Mouse (Mus musculus): ENCODE measurements at regions not wholly inside any gene's neighbourhood (a gene's known extent, or its start where the extent isn't known, plus 50 kb on each side); places are given as distances from the start of the nearest gene placed in this dataset.
"Not testable (repeated sequence)": the region's sequence is repeated elsewhere in the genome, so short reads cannot be mapped to it uniquely, and the experiment has no call there.

DNA sequence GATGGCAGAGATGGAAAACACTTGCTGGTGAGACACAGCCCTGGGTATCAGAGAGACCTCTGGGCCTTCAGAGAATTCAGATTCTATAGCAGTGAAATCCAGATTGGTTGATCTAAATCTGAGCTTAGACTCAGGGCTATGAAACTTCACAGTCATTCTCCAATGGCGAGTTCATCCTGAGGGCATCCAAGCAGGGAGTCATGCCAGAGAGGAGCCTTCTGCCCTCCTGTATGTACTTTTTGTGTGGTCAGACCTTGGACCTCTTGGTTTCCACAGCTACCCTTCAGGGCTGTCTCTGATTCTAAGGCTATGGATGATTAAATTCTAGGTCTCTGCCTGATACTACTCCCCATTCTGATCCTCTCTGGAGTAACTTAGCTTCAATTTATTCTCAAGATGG lies 122.0 kb upstream of the Mettl15 start:
- Histone ChIP-seq H3K36me3 (no peaks in the 10 kb centered on the region), H3K4me1 (no peaks in the 10 kb centered on the region), H3K27ac (no peak overlapping the region), H3K4me2 (no peak overlapping the region), H3K27me3 (no peaks in the 10 kb centered on the region), H3K9ac (no peak overlapping the region), H3K4me3 (no peak overlapping the region), H3K9me3 (no peaks in the 10 kb centered on the region)
- ATAC-seq (ENCODE audit: insufficient number of reproducible peaks, insufficient read depth, low FRiP score, low TSS enrichment, low read depth) = no peak
- WGBS = 80% methylated on average over 1 of the region's 1 CpGs

DNA sequence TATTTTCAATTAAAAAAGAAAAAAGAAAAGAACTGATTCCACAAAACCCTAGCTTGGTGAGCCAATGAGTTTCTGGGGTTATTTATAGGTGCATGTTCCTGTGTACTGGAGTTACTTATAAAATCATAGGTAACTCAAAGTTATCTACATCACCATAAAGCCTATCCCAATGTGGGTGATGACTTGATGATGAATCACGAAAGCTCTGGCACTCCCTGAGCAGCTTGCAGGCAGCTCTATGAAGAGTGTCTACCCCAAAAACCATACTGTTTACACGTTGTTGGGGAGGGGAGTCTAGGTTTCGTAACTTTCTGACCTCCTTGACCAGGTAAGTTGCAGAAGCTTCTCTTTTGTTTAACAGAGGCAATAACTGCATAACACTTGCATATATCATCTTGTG lies 123.7 kb upstream of the Mettl15 start:
- ATAC-seq (ENCODE audit: insufficient number of reproducible peaks, insufficient read depth, low FRiP score, low TSS enrichment, low read depth) = no peak
- H3K4me1 ChIP-seq = no peaks in the 10 kb centered on the region
- no peaks in the 10 kb centered on the region for H3K27me3 ChIP-seq
- H3K4me2 ChIP-seq = no peak overlapping the region
- no peaks in the 10 kb centered on the region for H3K36me3 ChIP-seq
- 76% methylated on average over 3 of the region's 3 CpGs for WGBS
- H3K27ac ChIP-seq = no peak overlapping the region
- no peaks in the 10 kb centered on the region for H3K9me3 ChIP-seq
- no peak overlapping the region for H3K9ac ChIP-seq
- H3K4me3 ChIP-seq = no peak overlapping the region

DNA sequence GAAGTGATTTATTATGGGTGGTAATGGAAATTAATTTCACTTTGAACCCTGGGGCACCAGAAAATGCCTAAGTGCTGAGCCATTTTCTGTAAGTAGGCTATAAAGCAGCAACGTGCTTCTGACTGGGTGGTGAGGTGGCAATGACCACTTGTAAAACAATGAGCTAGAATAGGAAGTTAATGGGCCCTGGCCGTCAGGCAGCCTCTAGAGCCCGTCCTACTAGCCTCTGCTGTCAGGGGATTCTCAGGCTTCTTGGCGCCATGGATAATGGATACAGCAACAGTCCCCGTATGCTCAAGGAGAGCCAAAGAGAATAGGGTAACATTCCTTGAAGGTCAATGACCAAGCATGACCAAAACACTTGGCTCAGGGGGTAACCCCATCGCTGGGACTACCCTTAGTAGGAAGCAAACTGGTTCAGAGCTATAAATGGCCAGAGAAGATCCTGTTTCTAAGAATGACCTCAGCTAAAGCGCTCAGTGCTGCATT lies 126.1 kb upstream of the Mettl15 start:
- ATAC-seq (ENCODE audit: insufficient number of reproducible peaks, insufficient read depth, low FRiP score, low TSS enrichment, low read depth) = no peak
- Histone ChIP-seq H3K4me3 (no peak overlapping the region), H3K9ac (no peak overlapping the region), H3K4me2 (no peak overlapping the region), H3K27me3 (no peaks in the 10 kb centered on the region), H3K36me3 (no peaks in the 10 kb centered on the region), H3K27ac (no peak overlapping the region), H3K9me3 (no peaks in the 10 kb centered on the region), H3K4me1 (no peaks in the 10 kb centered on the region)
- 76% methylated on average over 7 of the region's 7 CpGs for WGBS

DNA sequence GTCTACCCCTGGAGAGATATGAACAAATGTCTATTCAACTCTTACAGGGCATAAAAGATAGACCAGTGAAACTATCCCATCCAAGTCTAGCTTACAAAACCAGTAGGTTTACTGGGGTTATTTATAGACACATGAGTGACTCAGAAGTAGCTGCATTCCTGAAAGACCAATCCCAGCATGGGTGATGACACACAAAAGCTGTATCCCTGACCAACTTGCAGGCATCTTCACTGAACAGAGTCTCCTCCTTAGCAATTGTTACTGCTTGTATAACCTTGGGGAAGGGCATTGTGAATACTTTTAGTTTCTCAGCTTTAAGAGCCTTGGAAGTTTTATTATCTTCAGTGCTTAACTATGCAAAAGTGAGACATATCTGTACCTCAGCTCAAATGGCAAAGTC lies 139.6 kb upstream of the Mettl15 start:
- H3K27ac ChIP-seq = no peak overlapping the region
- no peaks in the 10 kb centered on the region for H3K9me3 ChIP-seq
- no peak overlapping the region for H3K9ac ChIP-seq
- ATAC-seq (ENCODE audit: insufficient number of reproducible peaks, insufficient read depth, low FRiP score, low TSS enrichment, low read depth) = no peak
- H3K4me3 ChIP-seq = no peak overlapping the region
- H3K36me3 ChIP-seq = no peaks in the 10 kb centered on the region
- H3K4me1 ChIP-seq = no peaks in the 10 kb centered on the region
- no peaks in the 10 kb centered on the region for H3K27me3 ChIP-seq
- H3K4me2 ChIP-seq = no peak overlapping the region

DNA sequence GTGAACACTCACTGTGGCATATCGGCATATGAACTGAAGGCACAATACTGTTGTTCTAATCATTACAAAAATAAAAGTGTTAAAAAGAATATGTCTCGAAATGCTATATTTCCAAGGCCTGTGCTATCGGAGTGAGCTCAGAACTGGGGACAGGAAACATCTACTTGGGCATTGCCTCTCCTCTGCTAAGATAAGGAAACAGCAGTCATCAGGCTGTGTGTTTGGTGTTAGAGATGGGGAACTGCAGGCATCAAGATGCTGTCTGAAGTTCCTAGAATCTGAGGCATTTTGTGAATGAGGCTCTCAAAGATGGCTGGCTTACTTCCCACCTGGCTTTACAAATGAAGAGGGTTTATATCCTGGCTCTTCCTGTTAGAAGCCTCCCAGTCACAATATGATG lies 150.6 kb upstream of the Mettl15 start:
- Histone ChIP-seq H3K4me1 (no peaks in the 10 kb centered on the region), H3K9me3 (no peaks in the 10 kb centered on the region), H3K27ac (no peak overlapping the region), H3K4me2 (no peak overlapping the region), H3K4me3 (no peak overlapping the region), H3K9ac (no peak overlapping the region), H3K36me3 (no peaks in the 10 kb centered on the region), H3K27me3 (no peaks in the 10 kb centered on the region)
- no peak for ATAC-seq (ENCODE audit: insufficient number of reproducible peaks, insufficient read depth, low FRiP score, low TSS enrichment, low read depth)
- WGBS = 91% methylated on average over 3 of the region's 3 CpGs

DNA sequence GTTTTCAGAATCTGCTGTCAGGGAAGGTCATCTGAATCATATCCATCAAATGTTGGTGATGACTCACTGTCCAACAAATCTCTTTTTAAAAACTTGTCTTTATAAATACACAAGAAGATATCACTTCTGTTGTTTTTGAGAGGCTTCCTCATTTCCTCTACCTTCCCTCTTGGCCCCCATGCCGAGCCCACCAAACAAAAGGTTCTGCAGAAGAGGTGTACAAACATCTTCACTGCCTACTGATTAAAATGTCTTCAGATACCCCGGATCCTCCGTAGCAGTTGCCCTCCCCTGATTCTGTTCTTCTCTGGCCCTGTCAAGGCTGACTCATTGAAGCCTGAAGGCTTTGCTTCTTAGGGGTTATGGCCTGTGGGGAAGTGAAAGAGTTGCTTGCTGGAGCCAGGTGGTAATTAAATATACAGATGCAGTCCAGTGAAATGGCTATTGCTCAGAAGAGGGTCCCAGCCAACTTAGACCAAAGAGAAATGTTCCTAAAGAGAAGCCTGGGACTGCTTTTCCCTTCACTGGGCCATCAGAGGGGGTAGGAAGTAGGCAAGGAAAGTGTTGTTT lies 162.1 kb upstream of the Mettl15 start:
- H3K9me3 ChIP-seq = no peaks in the 10 kb centered on the region
- no peak for ATAC-seq (ENCODE audit: insufficient number of reproducible peaks, insufficient read depth, low FRiP score, low TSS enrichment, low read depth)
- WGBS = 66% methylated on average over 3 of the region's 3 CpGs

DNA sequence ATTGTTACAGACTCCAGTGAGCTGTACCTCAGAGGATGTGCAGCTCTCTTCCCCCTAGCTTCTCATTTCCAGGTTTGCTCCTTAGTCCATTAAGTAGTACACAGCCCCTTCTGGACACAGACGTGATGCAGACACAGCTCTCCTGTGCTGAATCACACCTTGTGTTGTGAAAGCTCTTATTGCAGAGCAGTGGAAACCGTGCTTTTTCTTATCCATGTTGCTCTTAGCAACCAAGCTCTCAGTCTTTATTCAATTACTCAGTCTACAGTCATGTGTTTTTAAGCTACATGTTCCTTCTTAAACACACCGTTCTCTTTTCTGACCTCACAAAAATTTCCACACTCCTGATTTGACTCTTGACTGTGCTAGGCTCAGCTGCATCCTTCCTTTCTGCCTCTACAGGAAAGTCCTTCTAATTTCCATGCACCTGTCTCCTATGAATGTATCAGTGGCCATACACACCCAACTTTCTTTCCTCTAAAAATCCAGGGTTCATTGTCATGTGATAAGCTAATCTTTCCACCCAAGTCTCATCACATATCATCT lies 163.0 kb upstream of the Mettl15 start:
- no peak for ATAC-seq (ENCODE audit: insufficient number of reproducible peaks, insufficient read depth, low FRiP score, low TSS enrichment, low read depth)
- Histone ChIP-seq H3K9ac (no peak overlapping the region), H3K9me3 (no peaks in the 10 kb centered on the region), H3K27me3 (no peaks in the 10 kb centered on the region), H3K4me2 (no peak overlapping the region), H3K4me1 (no peaks in the 10 kb centered on the region), H3K36me3 (no peaks in the 10 kb centered on the region), H3K27ac (no peak overlapping the region), H3K4me3 (no peak overlapping the region)
- WGBS = 62% methylated on average over 3 of the region's 3 CpGs

More for the DNA sequence above, 162.1 kb upstream of the Mettl15 start:
- no peaks in the 10 kb centered on the region for H3K27me3 ChIP-seq
- H3K9ac ChIP-seq = no peak overlapping the region
- H3K36me3 ChIP-seq = no peaks in the 10 kb centered on the region
- no peak overlapping the region for H3K27ac ChIP-seq
- H3K4me1 ChIP-seq = no peaks in the 10 kb centered on the region
- no peak overlapping the region for H3K4me2 ChIP-seq
- H3K4me3 ChIP-seq = no peak overlapping the region

DNA sequence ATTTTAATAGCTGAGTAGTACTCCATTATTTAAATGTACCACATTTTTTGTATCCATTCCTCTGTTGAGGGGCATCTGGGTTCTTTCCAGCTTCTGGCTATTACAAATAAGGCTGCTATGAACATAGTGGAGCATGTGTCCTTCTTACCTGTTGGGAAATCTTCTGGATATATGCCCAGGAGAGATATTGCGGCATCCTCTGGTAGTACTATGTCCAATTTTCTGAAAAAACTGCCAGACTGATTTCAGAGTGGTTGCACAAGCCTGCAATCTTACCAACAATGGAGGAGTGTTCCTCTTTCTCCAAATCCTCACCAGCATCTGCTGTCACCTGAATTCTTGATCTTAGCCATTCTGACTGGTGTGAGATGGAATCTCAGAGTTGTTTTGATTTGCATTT lies 181.7 kb upstream of the Mettl15 start:
- ATAC-seq (ENCODE audit: insufficient number of reproducible peaks, insufficient read depth, low FRiP score, low TSS enrichment, low read depth); H3K27ac ChIP-seq; H3K4me1 ChIP-seq; H3K9me3 ChIP-seq; H3K9ac ChIP-seq; H3K4me2 ChIP-seq; H3K27me3 ChIP-seq; H3K4me3 ChIP-seq; H3K36me3 ChIP-seq: not testable (repeated sequence)
- WGBS = 93% methylated on average over 1 of the region's 1 CpGs

DNA sequence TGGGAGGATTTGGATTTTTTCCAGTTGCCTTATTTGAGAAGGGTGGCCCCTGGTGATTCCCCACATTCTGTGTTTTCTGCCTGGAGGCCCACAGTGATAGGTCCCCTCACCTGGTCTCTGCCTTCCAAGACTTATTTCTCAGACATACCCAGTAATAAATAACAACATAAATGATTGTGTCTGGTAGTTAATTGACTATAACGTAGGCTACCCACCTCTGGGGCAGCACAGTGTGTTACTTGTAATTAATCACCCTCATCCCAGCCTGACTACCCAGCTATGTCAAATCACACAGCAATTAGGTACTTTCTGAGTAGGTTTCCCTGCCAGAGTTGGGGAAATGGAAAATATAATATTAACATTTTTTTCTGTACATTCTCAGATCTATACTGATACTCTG lies 190.2 kb upstream of the Bdnf start:
- H3K4me2 ChIP-seq = no peak overlapping the region
- no peak overlapping the region for H3K4me3 ChIP-seq
- WGBS = 65% methylated on average over 1 of the region's 1 CpGs
- no peaks in the 10 kb centered on the region for H3K36me3 ChIP-seq
- no peaks in the 10 kb centered on the region for H3K27me3 ChIP-seq
- no peak overlapping the region for H3K27ac ChIP-seq
- H3K4me1 ChIP-seq = no peaks in the 10 kb centered on the region
- no peaks in the 10 kb centered on the region for H3K9me3 ChIP-seq
- no peak for ATAC-seq (ENCODE audit: insufficient number of reproducible peaks, insufficient read depth, low FRiP score, low TSS enrichment, low read depth)
- no peak overlapping the region for H3K9ac ChIP-seq

DNA sequence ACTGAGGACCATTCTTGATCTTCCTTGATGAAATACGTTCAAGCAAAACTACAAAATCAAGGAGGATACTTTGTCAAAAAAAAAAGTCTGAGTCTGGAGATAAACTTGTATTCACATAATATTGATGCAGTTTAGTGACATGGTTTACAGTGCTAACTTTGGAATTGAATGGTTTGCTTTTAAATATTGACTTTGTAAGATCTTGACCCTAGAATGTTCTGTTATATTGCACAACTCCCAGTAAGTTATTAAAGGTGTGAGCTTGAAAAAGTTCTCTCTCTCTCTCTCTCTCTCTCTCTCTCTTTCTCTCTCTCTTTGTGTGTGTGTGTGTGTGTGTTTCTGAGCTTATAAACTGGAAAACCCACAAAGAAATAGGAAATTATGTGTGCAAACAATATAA lies 186.9 kb upstream of the Bdnf start:
- WGBS = 85% methylated on average over 1 of the region's 1 CpGs
- ATAC-seq (ENCODE audit: insufficient number of reproducible peaks, insufficient read depth, low FRiP score, low TSS enrichment, low read depth) = no peak
- H3K27ac ChIP-seq = no peak overlapping the region
- no peaks in the 10 kb centered on the region for H3K4me1 ChIP-seq
- no peaks in the 10 kb centered on the region for H3K9me3 ChIP-seq
- no peak overlapping the region for H3K4me2 ChIP-seq
- H3K36me3 ChIP-seq = no peaks in the 10 kb centered on the region
- no peak overlapping the region for H3K9ac ChIP-seq
- H3K27me3 ChIP-seq = no peaks in the 10 kb centered on the region
- H3K4me3 ChIP-seq = no peak overlapping the region

DNA sequence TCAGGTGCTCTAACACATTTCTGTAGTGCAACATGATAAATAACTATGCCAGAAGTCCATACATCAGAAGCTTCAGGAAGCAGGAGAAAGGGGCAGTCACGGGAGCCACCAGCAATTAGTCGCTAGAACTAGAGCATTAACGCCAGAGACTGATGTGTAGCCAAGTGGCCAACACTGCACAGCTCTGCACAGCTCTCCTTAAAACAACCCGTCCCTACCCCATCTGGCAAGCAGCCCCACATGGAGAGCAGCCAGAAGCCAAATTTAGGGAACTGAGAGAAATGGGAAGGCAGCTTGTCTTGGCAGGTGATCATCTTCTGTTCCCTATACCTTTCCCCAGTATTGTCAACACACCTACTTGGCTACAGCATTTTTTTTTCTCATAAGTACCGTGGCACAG lies 172.3 kb upstream of the Bdnf start:
- Histone ChIP-seq H3K4me1 (0 out of 2 replicates have a peak, but pooled peaks cover 2% of the 10 kb centered on the region), H3K4me3 (no peak overlapping the region), H3K36me3 (no peaks in the 10 kb centered on the region), H3K4me2 (no peak overlapping the region), H3K27me3 (no peaks in the 10 kb centered on the region), H3K27ac (no peak overlapping the region), H3K9ac (no peak overlapping the region), H3K9me3 (no peaks in the 10 kb centered on the region)
- no peak for ATAC-seq (ENCODE audit: insufficient number of reproducible peaks, insufficient read depth, low FRiP score, low TSS enrichment, low read depth)
- WGBS = 58% methylated on average over 5 of the region's 5 CpGs

DNA sequence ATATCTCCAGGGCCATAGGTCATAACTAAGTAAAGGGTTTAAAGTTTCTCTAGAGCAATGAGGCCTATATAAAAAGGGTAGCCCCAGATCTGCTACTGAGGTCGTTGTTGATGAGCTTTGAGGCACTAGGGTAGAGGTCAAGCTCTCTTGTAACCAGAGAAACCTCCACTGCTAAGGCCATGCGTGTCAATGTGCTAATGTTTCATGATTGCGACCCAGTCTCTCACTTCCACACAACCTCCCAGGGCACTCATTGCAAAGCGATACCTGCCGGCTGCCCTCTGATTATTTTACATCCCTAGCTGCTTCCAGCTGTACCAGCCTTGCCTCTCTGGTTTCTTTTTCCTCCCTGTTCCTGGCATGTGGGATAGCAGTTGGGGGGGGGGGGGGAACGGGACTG lies 169.6 kb upstream of the Bdnf start:
- Histone ChIP-seq H3K27ac (no peak overlapping the region), H3K4me3 (no peak overlapping the region), H3K9ac (no peak overlapping the region), H3K4me1 (0 out of 2 replicates have a peak, but pooled peaks cover 2% of the 10 kb centered on the region), H3K36me3 (no peaks in the 10 kb centered on the region), H3K4me2 (no peak overlapping the region), H3K9me3 (no peaks in the 10 kb centered on the region), H3K27me3 (no peaks in the 10 kb centered on the region)
- 20% methylated on average over 6 of the region's 6 CpGs for WGBS
- ATAC-seq (ENCODE audit: insufficient number of reproducible peaks, insufficient read depth, low FRiP score, low TSS enrichment, low read depth) = no peak

Data from embryonic facial prominence, embryonic 13.5 days (tissue).